Mouse (Mus musculus) heart, embryonic 11.5 days (tissue): ENCODE measurements around the gene Gm42372. TPM values are rescaled to one million over a fixed set of nuclear protein-coding genes. Genes with fewer than 3 reads are reported as not detected.

ENCODE experiments used
- ATAC-seq: fragments of 200-750 bp; cut with Nextera tagmentation; replicated peaks from 2 replicates; pipeline ENCODE4 v1.8.0; 2017; ENCODE audit warnings: moderate library complexity; ENCODE audit not compliant: insufficient number of reproducible peaks, low FRiP score, low TSS enrichment
- H3K27ac ChIP-seq: fragments of 300-500 bp; sonication (generic); 2 replicates; pipeline ENCODE4 v1.5.1; 2014; ENCODE audit warnings: mild to moderate bottlenecking, low read depth, low read length
- H3K27me3 ChIP-seq: fragments of 300-500 bp; sonication (generic); 2 replicates; pipeline ENCODE4 v1.6.1; 2014; ENCODE audit warnings: mild to moderate bottlenecking, low read length, mixed read lengths; ENCODE audit not compliant: control insufficient read depth, insufficient read depth
- H3K36me3 ChIP-seq: fragments of 300-500 bp; sonication (generic); 2 replicates; pipeline ENCODE4 v1.6.1; 2014; ENCODE audit warnings: mild to moderate bottlenecking, low read length, moderate library complexity, mixed read lengths; ENCODE audit not compliant: control insufficient read depth, insufficient read depth
- H3K4me1 ChIP-seq: fragments of 300-500 bp; sonication (generic); 2 replicates; pipeline ENCODE4 v1.6.1; 2014; ENCODE audit warnings: low read length; ENCODE audit not compliant: control insufficient read depth, insufficient read depth
- H3K4me2 ChIP-seq: fragments of 300-500 bp; sonication (generic); 2 replicates; pipeline ENCODE4 v1.6.1; 2014; ENCODE audit warnings: mild to moderate bottlenecking, moderate library complexity
- H3K4me3 ChIP-seq: fragments of 300-500 bp; sonication (generic); 2 replicates; pipeline ENCODE4 v1.5.1; 2014; ENCODE audit warnings: low read depth, low read length
- H3K9ac ChIP-seq: fragments of 300-500 bp; sonication (generic); 2 replicates; pipeline ENCODE4 v1.6.1; 2014; ENCODE audit warnings: mild to moderate bottlenecking, low read depth, low read length, moderate library complexity
- H3K9me3 ChIP-seq: fragments of 300-500 bp; sonication (generic); replicated peaks from 2 replicates; pipeline ENCODE4 v1.6.1; 2016; ENCODE audit warnings: low read length; ENCODE audit not compliant: control insufficient read depth
- WGBS: fragments of 180-500 bp; shearing (Covaris S2); extraction: QIAGEN DNeasy Blood & Tissue Kit; methylation state at CpG from one replicate; pipeline ENCODE4 v1.1.7; 2014; ENCODE audit not compliant: insufficient replicate concordance; 5-methylcytosine and 5-hydroxymethylcytosine counted together
- polyA plus RNA-seq: library from polyadenylated mRNA; unstranded; fragments of >200 nt; fragmentation: Nextera tagmentation; extraction: Ambion mirVana; gene quantifications from 2 replicates; pipeline ENCODE4 v1.2.1, GENCODE M21; 2014

Gene Gm42372
- polyA plus RNA-seq, 1 experiment from 2014 or later, result 0.20 TPM

DNA sequence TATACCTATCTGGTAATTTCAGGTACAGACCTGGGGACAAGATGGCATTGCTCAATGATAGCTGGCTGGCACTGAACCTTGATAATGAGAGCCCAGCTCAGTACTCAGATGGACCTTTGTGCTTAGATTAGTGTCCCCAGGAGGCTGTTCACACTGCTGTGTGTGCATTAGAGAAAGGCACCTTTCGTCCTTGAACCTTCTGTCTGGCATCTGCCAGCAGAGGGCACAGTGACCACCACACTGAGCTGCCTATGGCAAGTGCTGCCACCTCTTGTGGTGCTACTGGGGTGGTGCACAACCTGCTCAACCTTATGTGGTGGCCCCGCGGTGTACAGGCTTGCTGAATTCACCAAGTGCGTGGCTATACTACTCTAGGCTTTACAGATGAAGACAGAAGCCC lies 24.4 kb downstream of the Gm42372 start:
- H3K4me3 ChIP-seq, result no peak overlapping the region
- 81% methylated on average over 4 of the region's 4 CpGs for WGBS
- no peak overlapping the region for H3K9ac ChIP-seq
- no peaks in the 10 kb centered on the region for H3K4me1 ChIP-seq
- peaks cover 57% of the 10 kb centered on the region for H3K36me3 ChIP-seq
- no peak for ATAC-seq
- H3K9me3 ChIP-seq, result no peaks in the 10 kb centered on the region
- no peak overlapping the region for H3K27ac ChIP-seq
- H3K27me3 ChIP-seq, result no peaks in the 10 kb centered on the region
- no peak overlapping the region for H3K4me2 ChIP-seq

DNA sequence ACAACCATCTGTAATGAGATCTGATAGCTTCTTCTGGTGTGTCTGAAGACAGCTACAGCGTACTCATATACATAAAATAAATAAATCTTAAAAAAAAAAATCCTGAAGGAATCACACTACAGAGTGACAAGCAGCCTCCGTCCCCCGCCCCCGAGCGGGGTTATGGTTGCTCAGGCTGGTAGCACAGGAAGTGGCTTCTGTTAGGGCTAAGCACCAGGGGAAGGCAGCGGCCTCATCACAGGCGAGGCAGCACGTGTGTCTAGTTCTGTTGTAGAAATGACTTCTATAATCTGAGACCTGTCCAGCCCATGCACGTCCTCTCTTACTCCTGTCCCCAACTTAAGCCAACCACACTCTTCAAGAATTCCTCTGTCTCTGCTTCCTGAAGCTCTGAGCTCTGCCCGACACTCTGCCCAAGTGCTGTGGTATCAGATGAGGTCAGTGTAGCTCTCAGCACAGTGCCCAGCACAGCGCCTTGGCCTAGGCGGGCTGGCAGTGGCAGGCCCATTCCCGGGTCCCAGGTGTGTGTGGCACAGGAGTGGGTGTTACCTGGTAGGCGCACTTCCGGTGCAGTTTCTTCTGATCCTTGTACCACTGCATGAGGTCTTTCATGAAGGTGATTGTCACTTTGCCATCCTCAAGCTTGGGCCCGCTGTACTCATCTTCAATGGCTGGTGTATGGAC lies 26.6 kb downstream of the Gm42372 start:
- no peaks in the 10 kb centered on the region for H3K27me3 ChIP-seq
- no peak overlapping the region for H3K4me3 ChIP-seq
- H3K9ac ChIP-seq, result no peak overlapping the region
- no peaks in the 10 kb centered on the region for H3K9me3 ChIP-seq
- H3K36me3 ChIP-seq, result peaks cover 66% of the 10 kb centered on the region
- no peaks in the 10 kb centered on the region for H3K4me1 ChIP-seq
- ATAC-seq, result no peak
- 89% methylated on average over 16 of the region's 16 CpGs for WGBS
- H3K4me2 ChIP-seq, result no peak overlapping the region
- no peak overlapping the region for H3K27ac ChIP-seq

DNA sequence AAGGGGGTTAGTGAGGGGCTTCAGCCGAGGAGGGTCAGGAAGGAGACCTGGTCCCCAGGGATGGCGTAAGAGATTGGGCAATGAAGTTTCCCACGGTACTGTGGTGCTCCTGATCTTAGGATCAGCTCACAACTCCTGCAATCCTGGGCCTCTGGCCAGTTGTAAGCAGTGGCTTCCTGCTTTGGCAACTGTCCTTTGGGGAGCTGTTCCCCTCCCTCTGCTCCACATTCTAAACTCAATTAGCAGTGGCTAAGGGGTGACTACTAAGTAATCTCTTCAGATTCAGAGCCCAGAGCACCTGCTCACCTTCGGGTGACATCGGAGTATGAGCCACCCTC lies 27.1 kb downstream of the Gm42372 start:
- no peak overlapping the region for H3K9ac ChIP-seq

DNA sequence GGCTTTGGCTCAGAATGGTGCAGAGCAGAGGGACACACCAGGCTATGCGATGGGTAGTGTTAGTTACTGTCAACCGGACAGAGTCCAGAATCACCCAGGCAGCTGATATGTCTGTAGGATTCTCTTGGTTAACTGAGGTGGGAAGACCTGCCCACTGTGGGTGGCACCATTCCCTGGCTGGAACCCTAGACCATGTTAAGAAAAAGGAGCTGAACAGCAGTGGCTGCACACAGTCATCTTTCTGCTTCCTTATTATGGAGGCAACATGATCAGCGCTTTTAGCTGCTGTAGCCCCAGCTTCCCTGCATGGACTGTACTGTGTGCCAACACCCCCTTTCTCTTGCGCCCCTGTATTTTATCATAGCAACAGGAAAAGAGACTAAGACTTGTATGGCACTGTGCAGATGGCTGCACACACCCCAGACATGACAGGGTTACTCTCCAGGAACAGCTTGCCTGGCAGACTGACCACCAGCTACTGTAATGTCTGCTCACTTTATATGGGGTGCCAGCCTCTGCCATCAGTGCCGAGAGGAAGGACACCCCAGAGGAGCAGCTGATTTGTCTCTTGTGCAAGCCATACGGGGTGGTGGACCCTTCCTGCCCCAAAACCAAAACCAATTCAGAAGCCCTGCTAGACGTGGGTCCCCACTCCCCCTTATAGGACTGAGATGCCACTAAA lies 29.2 kb downstream of the Gm42372 start:
- Histone ChIP-seq H3K4me2 (no peak overlapping the region), H3K27ac (no peak overlapping the region; the same call in 1 of the 2 replicates), H3K9me3 (no peaks in the 10 kb centered on the region), H3K4me3 (no peak overlapping the region), H3K4me1 (no peaks in the 10 kb centered on the region), H3K27me3 (no peaks in the 10 kb centered on the region), H3K36me3 (peaks cover 64% of the 10 kb centered on the region), H3K9ac (no peak overlapping the region)
- no peak for ATAC-seq
- 90% methylated on average over 7 of the region's 7 CpGs for WGBS

More for the DNA sequence above, 27.1 kb downstream of the Gm42372 start:
- no peaks in the 10 kb centered on the region for H3K9me3 ChIP-seq
- H3K4me1 ChIP-seq, result no peaks in the 10 kb centered on the region
- no peak overlapping the region for H3K4me2 ChIP-seq
- no peak overlapping the region for H3K27ac ChIP-seq
- ATAC-seq, result no peak
- H3K4me3 ChIP-seq, result no peak overlapping the region
- no peaks in the 10 kb centered on the region for H3K27me3 ChIP-seq
- WGBS, result 93% methylated on average over 5 of the region's 5 CpGs
- peaks cover 70% of the 10 kb centered on the region for H3K36me3 ChIP-seq

DNA sequence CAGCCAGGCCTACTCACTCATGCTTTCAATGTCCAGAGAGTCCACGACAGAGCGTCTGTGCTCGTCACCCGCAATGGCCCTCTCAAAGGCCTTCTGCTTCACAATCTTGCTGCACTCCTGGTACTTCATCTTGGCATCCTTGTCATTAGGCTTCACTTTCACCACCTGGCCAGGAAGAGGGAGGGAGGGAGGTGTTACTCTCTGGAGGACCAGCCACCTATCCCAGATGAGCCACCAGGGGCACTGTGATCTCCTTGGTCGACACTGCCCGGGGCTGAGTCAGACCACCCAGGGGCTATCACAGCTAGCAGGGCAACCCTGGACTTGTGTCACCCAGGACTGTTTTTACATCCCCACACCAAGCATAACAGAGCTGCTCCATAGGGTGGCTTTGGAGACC lies 32.5 kb downstream of the Gm42372 start:
- no peaks in the 10 kb centered on the region for H3K9me3 ChIP-seq
- H3K27ac ChIP-seq, result no peak overlapping the region
- no peak overlapping the region for H3K9ac ChIP-seq
- H3K4me1 ChIP-seq, result peaks cover 2% of the 10 kb centered on the region; the same call in 1 of the 2 replicates
- H3K27me3 ChIP-seq, result no peaks in the 10 kb centered on the region
- H3K4me3 ChIP-seq, result no peak overlapping the region
- WGBS, result 84% methylated on average over 6 of the region's 6 CpGs
- no peak for ATAC-seq
- H3K36me3 ChIP-seq, result peaks cover 60% of the 10 kb centered on the region
- no peak overlapping the region for H3K4me2 ChIP-seq

DNA sequence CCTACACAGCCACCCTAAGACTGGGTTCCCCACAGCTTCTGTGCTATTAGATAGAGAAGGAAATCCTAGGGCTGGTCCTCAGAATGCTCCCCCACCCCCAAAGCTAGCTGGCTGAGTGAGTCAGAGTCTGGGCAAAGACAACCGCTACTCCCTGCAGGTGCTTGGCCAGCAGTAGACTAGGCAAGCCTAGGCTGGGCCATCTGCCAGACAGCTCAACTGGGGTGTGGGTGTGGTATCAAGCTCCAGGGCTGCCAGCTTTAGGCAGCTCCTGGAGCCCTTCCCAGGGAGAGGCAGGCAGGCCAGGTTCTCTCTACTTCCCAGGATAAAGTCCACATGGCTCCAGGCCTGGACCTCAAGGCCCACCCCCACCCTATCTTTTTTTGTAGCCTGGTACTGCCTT lies 34.1 kb downstream of the Gm42372 start:
- Histone ChIP-seq H3K4me1 (peaks cover 2% of the 10 kb centered on the region; the same call in 1 of the 2 replicates), H3K4me2 (no peak overlapping the region), H3K27ac (no peak overlapping the region), H3K27me3 (no peaks in the 10 kb centered on the region), H3K9ac (no peak overlapping the region), H3K9me3 (no peaks in the 10 kb centered on the region), H3K36me3 (peaks cover 62% of the 10 kb centered on the region), H3K4me3 (no peak overlapping the region)
- ATAC-seq, result 0 out of 2 replicates have a peak, but pooled peaks have one; percentile 11
- WGBS, result 68% methylated on average over 1 of the region's 1 CpGs

DNA sequence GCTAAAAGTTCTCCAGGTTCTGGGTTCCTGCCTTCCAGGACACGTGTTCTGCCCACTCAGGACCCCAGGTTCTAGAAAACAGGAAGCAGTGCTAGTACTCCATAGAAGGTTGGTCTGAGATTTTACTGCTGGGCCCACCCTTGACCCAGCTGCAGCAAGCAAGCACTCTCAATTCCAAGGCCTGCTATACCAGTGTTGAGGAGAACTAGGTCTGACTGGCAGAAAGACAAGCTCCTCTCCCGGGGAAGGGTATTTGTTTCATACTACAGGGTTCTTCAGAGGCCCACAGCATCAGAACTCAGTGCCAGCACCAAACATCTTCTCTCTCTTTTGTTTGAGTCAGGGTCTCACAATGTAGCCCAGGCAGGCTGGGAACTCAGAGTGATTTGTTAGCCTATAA lies 35.0 kb downstream of the Gm42372 start:
- no peak overlapping the region for H3K9ac ChIP-seq
- no peak for ATAC-seq

DNA sequence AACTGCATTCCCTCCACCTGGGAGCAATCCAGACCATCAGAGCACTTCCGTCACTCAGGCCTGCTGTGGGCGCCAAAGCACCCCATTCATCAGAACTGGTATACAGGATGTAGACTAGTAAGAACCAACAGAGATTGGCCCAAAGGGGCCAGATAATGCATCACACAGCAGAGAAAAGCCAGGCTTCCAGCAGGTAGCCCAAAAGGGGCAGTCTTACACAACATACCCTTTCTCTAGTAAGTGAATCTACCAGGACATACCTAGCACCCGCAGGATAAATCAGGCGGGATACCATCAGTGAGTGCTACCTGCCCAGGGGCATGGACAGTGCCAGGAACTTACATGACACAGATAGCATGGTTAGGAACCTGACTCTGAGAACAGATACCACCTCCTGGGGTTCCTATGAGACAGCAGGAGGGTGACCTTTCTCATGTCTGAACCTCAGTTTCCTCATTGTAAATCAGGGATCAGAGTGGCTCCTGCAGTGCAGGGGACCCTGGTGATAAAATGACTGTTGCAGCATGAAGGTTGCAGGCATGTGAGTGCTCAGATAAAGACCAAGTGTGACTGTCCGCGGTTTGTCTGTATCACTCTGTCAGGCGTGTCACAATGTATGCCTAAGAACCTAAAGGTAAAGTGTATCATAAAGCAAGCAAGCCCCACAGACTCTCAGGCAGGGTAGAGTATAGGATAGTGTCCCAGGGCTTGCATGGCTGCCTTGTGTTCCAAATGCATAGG lies 36.7 kb downstream of the Gm42372 start:
- H3K4me3 ChIP-seq, result no peak overlapping the region
- H3K9ac ChIP-seq, result no peak overlapping the region
- no peaks in the 10 kb centered on the region for H3K27me3 ChIP-seq
- H3K4me1 ChIP-seq, result peaks cover 25% of the 10 kb centered on the region
- H3K27ac ChIP-seq, result no peak overlapping the region
- ATAC-seq, result no peak
- peaks cover 48% of the 10 kb centered on the region for H3K36me3 ChIP-seq
- H3K9me3 ChIP-seq, result no peaks in the 10 kb centered on the region
- no peak overlapping the region for H3K4me2 ChIP-seq
- 84% methylated on average over 7 of the region's 7 CpGs for WGBS

More for the DNA sequence above, 35.0 kb downstream of the Gm42372 start:
- Histone ChIP-seq H3K27ac (no peak overlapping the region), H3K4me1 (peaks cover 9% of the 10 kb centered on the region; the same call in 1 of the 2 replicates), H3K4me3 (no peak overlapping the region), H3K36me3 (peaks cover 60% of the 10 kb centered on the region), H3K9me3 (no peaks in the 10 kb centered on the region), H3K4me2 (no peak overlapping the region), H3K27me3 (no peaks in the 10 kb centered on the region)
- 89% methylated on average over 2 of the region's 2 CpGs for WGBS
